Mouse (Mus musculus): ENCODE results near the gene Lmx1b. TPM values are rescaled to one million over a fixed set of nuclear protein-coding genes. Genes with fewer than 3 reads are reported as not detected.
A peak's percentile ranks its signal among the peaks of the same experiment; 100 is the strongest.

Gene Lmx1b
- polyA plus RNA-seq, 1 experiment from 2014 or later = 3.3 TPM

GRCm38 (mm10) chr2:33668741-33669140 lies 28.4 kb upstream of the Lmx1b start:
- H3K9me3 ChIP-seq (ENCODE audit: control insufficient read depth, low read length) = no peaks in the 10 kb centered on the region
- H3K4me2 ChIP-seq (ENCODE audit: low read length) = no peak overlapping the region
- no peaks in the 10 kb centered on the region; the same call in 1 of the 2 replicates for H3K4me1 ChIP-seq (ENCODE audit: control insufficient read depth, insufficient read depth, low read depth, low read length)
- 72% methylated on average over 6 of the region's 6 CpGs for WGBS
- no peak for ATAC-seq
- H3K36me3 ChIP-seq (ENCODE audit: control insufficient read depth, insufficient read depth, low read length) = no peaks in the 10 kb centered on the region
- no peaks in the 10 kb centered on the region for H3K27me3 ChIP-seq (replicated peaks; ENCODE audit: control insufficient read depth, insufficient read depth, low read length)
- no peak overlapping the region for H3K4me3 ChIP-seq (ENCODE audit: low read length)
- H3K27ac ChIP-seq (ENCODE audit: low read depth, low read length) = no peak overlapping the region
- H3K9ac ChIP-seq (ENCODE audit: low read depth, low read length) = no peak overlapping the region

GRCm38 (mm10) chr2:33666388-33666945 lies 26.2 kb upstream of the Lmx1b start:
- no peak overlapping the region for H3K4me3 ChIP-seq (ENCODE audit: low read length)
- H3K9ac ChIP-seq (ENCODE audit: low read depth, low read length) = no peak overlapping the region
- H3K4me1 ChIP-seq (ENCODE audit: control insufficient read depth, insufficient read depth, low read depth, low read length) = no peaks in the 10 kb centered on the region; the same call in 1 of the 2 replicates
- H3K27ac ChIP-seq (ENCODE audit: low read depth, low read length) = no peak overlapping the region
- H3K4me2 ChIP-seq (ENCODE audit: low read length) = no peak overlapping the region
- 36% methylated on average over 11 of the region's 11 CpGs for WGBS
- no peaks in the 10 kb centered on the region for H3K27me3 ChIP-seq (replicated peaks; ENCODE audit: control insufficient read depth, insufficient read depth, low read length)
- H3K9me3 ChIP-seq (ENCODE audit: control insufficient read depth, low read length) = no peaks in the 10 kb centered on the region
- H3K36me3 ChIP-seq (ENCODE audit: control insufficient read depth, insufficient read depth, low read length) = no peaks in the 10 kb centered on the region
- no peak for ATAC-seq

DNA sequence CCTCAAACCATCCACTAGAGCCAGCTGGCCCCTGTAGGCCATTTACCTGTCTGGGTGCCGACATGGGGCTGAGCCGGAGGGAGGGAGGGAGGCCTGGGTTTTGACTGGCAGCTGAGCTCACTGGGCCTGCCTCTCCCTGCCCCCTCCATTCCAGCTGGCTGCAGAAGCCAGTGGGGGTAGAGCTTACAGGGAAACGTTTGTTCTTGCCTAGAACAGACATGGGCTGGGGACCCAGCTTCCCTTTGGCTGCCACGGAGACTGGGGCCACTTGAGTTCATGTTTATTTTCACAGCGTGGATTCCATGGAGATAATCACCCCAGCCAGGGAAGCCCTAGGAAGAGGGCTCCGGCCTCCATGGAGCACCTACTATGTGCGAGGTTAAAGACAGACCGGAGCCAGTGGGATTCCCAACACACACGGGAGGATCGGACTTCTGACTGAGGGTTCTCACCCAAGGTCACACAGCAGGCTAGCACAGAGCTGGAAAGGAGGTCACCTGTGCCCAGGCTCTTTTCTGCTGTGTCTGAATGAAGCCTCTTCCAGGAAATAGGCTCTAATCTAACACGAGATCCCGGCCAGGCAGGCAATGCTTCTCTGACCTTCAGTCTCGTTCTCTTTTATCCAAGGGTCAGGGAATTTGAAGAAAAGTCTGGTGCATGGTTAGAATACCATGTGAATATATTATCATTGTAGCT lies 25.2 kb upstream of the Lmx1b start:
- Histone ChIP-seq H3K4me2 (ENCODE audit: low read length) (no peak overlapping the region), H3K4me3 (ENCODE audit: low read length) (no peak overlapping the region), H3K36me3 (ENCODE audit: control insufficient read depth, insufficient read depth, low read length) (no peaks in the 10 kb centered on the region), H3K9me3 (ENCODE audit: control insufficient read depth, low read length) (no peaks in the 10 kb centered on the region), H3K27me3 (replicated peaks; ENCODE audit: control insufficient read depth, insufficient read depth, low read length) (no peaks in the 10 kb centered on the region), H3K27ac (ENCODE audit: low read depth, low read length) (no peak overlapping the region), H3K4me1 (ENCODE audit: control insufficient read depth, insufficient read depth, low read depth, low read length) (no peaks in the 10 kb centered on the region; the same call in 1 of the 2 replicates), H3K9ac (ENCODE audit: low read depth, low read length) (no peak overlapping the region)
- peak; percentile 73 for ATAC-seq
- 33% methylated on average over 13 of the region's 13 CpGs for WGBS

DNA sequence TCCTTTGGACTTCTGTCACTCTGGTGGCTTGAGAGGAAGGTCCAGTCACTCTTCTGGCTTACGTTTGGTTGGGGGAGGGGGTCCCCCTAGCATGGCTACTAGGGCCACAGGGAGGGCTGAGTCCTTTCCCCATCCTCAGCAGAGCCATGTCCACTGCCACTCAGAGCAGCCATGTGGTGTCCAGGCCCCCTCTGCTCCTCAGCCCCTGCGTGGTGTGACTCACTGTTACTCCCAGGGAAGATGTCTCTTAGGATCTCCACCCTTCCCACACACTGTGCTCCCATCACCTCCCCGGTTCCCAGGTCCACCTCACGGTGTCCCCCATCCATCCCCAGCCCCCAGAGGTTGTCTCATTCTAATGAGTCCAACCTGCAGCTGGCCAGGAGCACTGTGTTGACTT lies 24.4 kb upstream of the Lmx1b start:
- Histone ChIP-seq H3K36me3 (ENCODE audit: control insufficient read depth, insufficient read depth, low read length) (no peaks in the 10 kb centered on the region), H3K4me3 (ENCODE audit: low read length) (no peak overlapping the region), H3K9me3 (ENCODE audit: control insufficient read depth, low read length) (no peaks in the 10 kb centered on the region), H3K4me2 (ENCODE audit: low read length) (no peak overlapping the region), H3K27me3 (replicated peaks; ENCODE audit: control insufficient read depth, insufficient read depth, low read length) (no peaks in the 10 kb centered on the region), H3K27ac (ENCODE audit: low read depth, low read length) (no peak overlapping the region), H3K4me1 (ENCODE audit: control insufficient read depth, insufficient read depth, low read depth, low read length) (no peaks in the 10 kb centered on the region; the same call in 1 of the 2 replicates), H3K9ac (ENCODE audit: low read depth, low read length) (no peak overlapping the region)
- peak; percentile 56; the same call in 1 of the 2 replicates for ATAC-seq
- 77% methylated on average over 4 of the region's 4 CpGs for WGBS

DNA sequence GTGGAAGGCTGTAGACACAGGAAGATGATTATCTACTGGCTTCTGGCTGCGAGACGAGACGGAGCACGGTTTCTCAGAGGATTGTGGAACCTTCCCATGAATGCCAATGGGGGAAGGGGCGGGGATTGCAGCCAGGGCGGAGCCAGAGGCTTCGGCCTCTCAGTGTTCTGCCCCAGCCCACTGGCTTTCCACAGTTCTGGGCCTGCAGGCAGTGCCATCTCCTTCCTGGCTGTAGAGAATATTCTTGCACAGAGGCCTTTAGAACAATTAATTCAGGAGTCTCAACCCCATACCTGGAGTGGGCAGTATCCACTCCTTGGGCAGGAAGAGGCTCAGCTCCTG lies 18.9 kb upstream of the Lmx1b start:
- no peak overlapping the region for H3K9ac ChIP-seq (ENCODE audit: low read depth, low read length)
- H3K27ac ChIP-seq (ENCODE audit: low read depth, low read length) = no peak overlapping the region
- H3K4me2 ChIP-seq (ENCODE audit: low read length) = peak overlapping the region; percentile 51
- ATAC-seq = peak; percentile 65; the same call in 1 of the 2 replicates
- H3K27me3 ChIP-seq (replicated peaks; ENCODE audit: control insufficient read depth, insufficient read depth, low read length) = no peaks in the 10 kb centered on the region
- no peaks in the 10 kb centered on the region for H3K4me1 ChIP-seq (ENCODE audit: control insufficient read depth, insufficient read depth, low read depth, low read length)
- H3K36me3 ChIP-seq (ENCODE audit: control insufficient read depth, insufficient read depth, low read length) = no peaks in the 10 kb centered on the region
- no peak overlapping the region for H3K4me3 ChIP-seq (ENCODE audit: low read length)
- WGBS = 3% methylated on average over 7 of the region's 7 CpGs
- H3K9me3 ChIP-seq (ENCODE audit: control insufficient read depth, low read length) = no peaks in the 10 kb centered on the region

DNA sequence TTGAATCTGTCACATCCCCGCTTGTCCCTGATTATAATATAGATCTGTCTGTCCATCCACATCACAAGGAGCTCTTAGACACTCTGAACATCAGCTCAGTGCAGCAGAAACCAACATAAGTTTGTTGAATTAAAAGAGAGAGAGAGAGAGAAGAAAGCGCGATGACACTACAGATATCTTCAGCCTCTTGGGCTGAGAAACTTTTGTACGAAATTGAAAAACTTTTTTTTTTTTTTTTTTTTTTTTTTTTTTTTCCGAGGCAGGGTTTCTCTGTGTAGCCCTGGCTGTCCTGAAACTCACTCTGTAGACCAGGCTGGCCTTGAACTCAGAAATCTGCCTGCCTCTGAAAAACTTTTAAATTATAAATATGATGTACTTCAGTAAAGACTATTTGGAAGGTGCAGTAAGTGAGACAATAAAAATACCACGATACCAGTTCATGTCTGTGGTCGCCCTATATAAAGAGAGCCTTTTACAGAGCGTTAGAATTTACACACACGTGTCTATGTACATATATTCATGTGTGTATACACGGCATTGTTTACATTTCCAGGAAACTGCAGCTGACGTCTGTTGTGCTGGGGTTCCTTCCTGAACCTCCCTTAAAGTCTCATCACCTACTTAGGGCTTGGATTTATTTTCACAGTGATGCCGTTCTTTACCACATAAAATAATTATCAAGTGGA lies 18.4 kb upstream of the Lmx1b start:
- peak overlapping the region; percentile 51 for H3K4me2 ChIP-seq (ENCODE audit: low read length)
- no peaks in the 10 kb centered on the region for H3K36me3 ChIP-seq (ENCODE audit: control insufficient read depth, insufficient read depth, low read length)
- 0 out of 2 replicates have a peak, but pooled peaks have one; percentile 14 for ATAC-seq
- no peak overlapping the region for H3K27ac ChIP-seq (ENCODE audit: low read depth, low read length)
- H3K4me1 ChIP-seq (ENCODE audit: control insufficient read depth, insufficient read depth, low read depth, low read length) = no peaks in the 10 kb centered on the region
- no peaks in the 10 kb centered on the region for H3K9me3 ChIP-seq (ENCODE audit: control insufficient read depth, low read length)
- no peak overlapping the region for H3K4me3 ChIP-seq (ENCODE audit: low read length)
- 45% methylated on average over 12 of the region's 12 CpGs for WGBS
- no peaks in the 10 kb centered on the region for H3K27me3 ChIP-seq (replicated peaks; ENCODE audit: control insufficient read depth, insufficient read depth, low read length)
- H3K9ac ChIP-seq (ENCODE audit: low read depth, low read length) = no peak overlapping the region

DNA sequence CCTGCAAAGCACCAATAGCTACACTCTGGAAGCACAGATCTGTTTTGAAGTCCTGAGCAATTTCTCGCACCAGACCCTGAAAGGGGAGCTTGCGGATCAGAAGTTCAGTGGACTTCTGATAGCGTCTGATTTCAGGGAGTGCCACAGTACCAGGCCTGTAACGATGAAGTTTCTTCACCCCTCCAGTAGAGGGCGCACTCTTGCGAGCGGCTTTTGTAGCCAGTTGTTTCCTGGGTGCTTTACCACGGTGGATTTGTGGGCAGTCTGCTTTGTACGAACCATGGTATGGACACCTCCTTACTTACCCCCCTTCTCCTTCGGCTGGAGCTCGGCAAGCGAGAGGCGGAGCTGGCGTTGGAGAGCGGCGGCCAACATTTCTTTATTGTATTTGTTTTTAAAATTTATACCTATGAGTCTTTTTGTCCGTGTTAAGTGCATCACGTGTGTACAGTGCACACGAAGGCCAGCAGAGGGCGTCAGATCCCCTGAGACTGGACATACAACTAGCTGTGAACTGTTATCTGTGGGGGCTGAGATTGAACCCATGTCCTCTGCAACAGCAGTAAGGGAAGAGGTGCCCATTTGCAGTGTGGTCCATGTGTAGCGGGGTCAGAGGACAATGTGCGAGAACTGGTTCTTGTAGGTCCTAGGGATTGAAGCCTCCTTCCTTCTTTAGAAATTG lies 12.3 kb upstream of the Lmx1b start:
- no peak overlapping the region for H3K4me2 ChIP-seq (ENCODE audit: low read length)
- no peak overlapping the region for H3K4me3 ChIP-seq (ENCODE audit: low read length)
- no peak overlapping the region for H3K9ac ChIP-seq (ENCODE audit: low read depth, low read length)
- no peak for ATAC-seq
- WGBS = 81% methylated on average over 22 of the region's 22 CpGs
- no peaks in the 10 kb centered on the region for H3K9me3 ChIP-seq (ENCODE audit: control insufficient read depth, low read length)
- peaks cover 9% of the 10 kb centered on the region for H3K27me3 ChIP-seq (replicated peaks; ENCODE audit: control insufficient read depth, insufficient read depth, low read length)
- H3K4me1 ChIP-seq (ENCODE audit: control insufficient read depth, insufficient read depth, low read depth, low read length) = no peaks in the 10 kb centered on the region
- H3K36me3 ChIP-seq (ENCODE audit: control insufficient read depth, insufficient read depth, low read length) = no peaks in the 10 kb centered on the region
- H3K27ac ChIP-seq (ENCODE audit: low read depth, low read length) = no peak overlapping the region

- ATAC-seq = no peak; the same call in 1 of the 2 replicates
- WGBS = 52% methylated on average over 3 of the region's 3 CpGs
- Histone ChIP-seq H3K4me3 (ENCODE audit: low read length) (no peak overlapping the region), H3K9ac (ENCODE audit: low read depth, low read length) (no peak overlapping the region), H3K36me3 (ENCODE audit: control insufficient read depth, insufficient read depth, low read length) (no peaks in the 10 kb centered on the region), H3K27me3 (replicated peaks; ENCODE audit: control insufficient read depth, insufficient read depth, low read length) (peaks cover 32% of the 10 kb centered on the region), H3K4me2 (ENCODE audit: low read length) (no peak overlapping the region), H3K9me3 (ENCODE audit: control insufficient read depth, low read length) (no peaks in the 10 kb centered on the region), H3K4me1 (ENCODE audit: control insufficient read depth, insufficient read depth, low read depth, low read length) (no peaks in the 10 kb centered on the region), H3K27ac (ENCODE audit: low read depth, low read length) (no peak overlapping the region)
Measured at GRCm38 (mm10) chr2:33649371-33649770, 9.1 kb upstream of the Lmx1b start.

GRCm38 (mm10) chr2:33648894-33649293 lies 8.6 kb upstream of the Lmx1b start:
- Histone ChIP-seq H3K4me3 (ENCODE audit: low read length) (no peak overlapping the region), H3K4me2 (ENCODE audit: low read length) (no peak overlapping the region), H3K36me3 (ENCODE audit: control insufficient read depth, insufficient read depth, low read length) (no peaks in the 10 kb centered on the region), H3K27ac (ENCODE audit: low read depth, low read length) (no peak overlapping the region), H3K27me3 (replicated peaks; ENCODE audit: control insufficient read depth, insufficient read depth, low read length) (peaks cover 35% of the 10 kb centered on the region), H3K4me1 (ENCODE audit: control insufficient read depth, insufficient read depth, low read depth, low read length) (no peaks in the 10 kb centered on the region), H3K9me3 (ENCODE audit: control insufficient read depth, low read length) (no peaks in the 10 kb centered on the region), H3K9ac (ENCODE audit: low read depth, low read length) (no peak overlapping the region)
- WGBS = 28% methylated on average over 4 of the region's 4 CpGs
- no peak for ATAC-seq
